Mouse (Mus musculus): ENCODE measurements around the gene Serpina3f. TPM values are rescaled to one million over a fixed set of nuclear protein-coding genes. Genes with fewer than 3 reads are reported as not detected.
A peak's percentile ranks its signal among the peaks of the same experiment; 100 is the strongest.
"Not testable (repeated sequence)": the region's sequence is repeated elsewhere in the genome, so short reads cannot be mapped to it uniquely, and the experiment has no call there.

Serpina3f gene
- not detected for total RNA-seq (2021)

GRCm38 (mm10) chr12:104214445-104214753, at the start of gene Serpina3f:
Gene Serpina3f (plus strand): TSS chr12:104214544.
- intact Hi-C loops (cut with DNase I), result no loop called here
- DNase-seq (ENCODE audit: low spot score in 2 of 2), result no peak

DNA sequence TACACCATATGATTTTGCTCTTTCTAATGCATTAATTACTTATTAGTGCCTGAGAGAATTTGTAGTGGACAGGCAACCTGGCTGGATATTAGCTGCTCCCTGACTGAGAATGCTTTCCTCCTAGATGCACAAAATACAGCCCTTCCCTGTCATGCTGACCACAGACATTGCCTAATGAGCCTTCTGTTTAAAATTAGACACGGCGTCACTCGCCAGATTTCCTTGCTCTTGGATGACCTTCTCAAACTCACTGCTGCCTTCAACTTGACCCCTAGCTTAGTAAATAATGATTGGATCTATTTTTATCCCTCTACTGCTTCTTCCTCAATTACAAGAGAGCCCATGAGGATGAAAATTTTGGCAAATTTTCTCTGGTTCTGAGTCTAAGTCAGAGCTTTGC, 39.6 kb upstream of the Serpina3f start:
- intact Hi-C loops (cut with DNase I), result no loop called here
- no peak for DNase-seq (ENCODE audit: low spot score in 2 of 2)

DNA sequence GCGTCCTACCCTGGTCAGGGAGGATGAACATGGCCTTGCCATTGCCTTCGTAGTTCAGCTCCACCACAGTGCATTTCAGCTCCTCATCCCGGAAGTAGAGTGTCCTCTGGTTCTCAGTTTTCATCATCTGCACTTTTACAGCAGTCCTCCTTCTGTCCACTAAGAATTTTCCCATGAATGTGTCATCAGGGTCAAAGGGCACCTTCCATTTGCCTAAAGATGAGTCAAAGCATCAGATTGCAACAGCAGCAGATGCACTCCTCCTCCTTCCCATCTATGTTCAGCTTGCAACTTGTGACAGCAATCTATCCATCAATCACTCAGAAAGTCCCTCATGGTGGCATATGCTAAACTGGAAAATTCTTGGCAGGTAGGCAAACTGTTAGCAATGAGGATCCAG, 38.7 kb upstream of the Serpina3f start:
- DNase-seq (ENCODE audit: low spot score in 2 of 2), result no peak
- intact Hi-C loops (cut with DNase I), result no loop called here

DNA sequence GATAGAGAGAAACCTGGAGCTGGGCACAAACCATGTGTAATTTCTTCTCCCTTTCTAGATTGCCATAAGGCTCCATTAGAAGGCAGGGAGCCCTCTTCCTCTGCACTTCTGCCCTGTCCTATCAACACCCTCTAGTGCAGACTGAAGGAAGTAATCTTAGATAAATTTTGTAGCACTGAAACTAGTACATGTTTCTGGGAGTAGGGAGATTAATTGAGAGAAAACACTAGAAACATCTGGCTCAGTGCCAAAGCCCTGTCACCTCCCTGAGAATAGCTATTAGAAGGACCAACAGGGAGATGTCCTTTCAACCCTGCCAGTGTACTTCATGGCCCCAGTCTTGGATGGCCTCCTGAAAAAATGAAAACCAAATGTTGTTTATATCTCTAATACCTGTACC, 35.8 kb upstream of the Serpina3f start:
- DNase-seq (ENCODE audit: low spot score in 2 of 2), result no peak
- intact Hi-C loops (cut with DNase I), result no loop called here

DNA sequence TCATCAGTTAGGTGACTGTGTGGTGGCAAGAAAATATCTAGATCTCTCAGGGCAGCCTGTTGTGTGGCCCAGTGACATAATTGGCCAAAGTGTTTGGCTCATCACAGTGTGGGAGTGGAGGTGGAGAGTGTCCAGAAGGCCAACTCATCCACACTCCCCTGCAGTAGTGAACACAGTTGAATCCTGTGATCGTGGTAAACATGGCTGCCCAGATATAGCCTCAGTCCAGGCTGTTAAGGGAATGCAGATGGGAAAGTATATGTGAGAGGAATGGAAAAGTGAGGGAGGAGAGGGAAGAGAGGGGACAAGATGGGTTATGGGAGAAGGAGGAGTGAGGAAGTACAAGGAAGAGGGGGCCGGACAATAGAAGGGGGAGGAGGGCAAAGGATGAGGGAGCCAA, 35.4 kb upstream of the Serpina3f start:
- DNase-seq (ENCODE audit: low spot score in 2 of 2), result no peak
- intact Hi-C loops (cut with DNase I), result no loop called here

- intact Hi-C loops (cut with DNase I), result no loop called here
- DNase-seq (ENCODE audit: low spot score in 2 of 2), result no peak
Observed at GRCm38 (mm10) chr12:104185046-104185445, 29.3 kb upstream of the Serpina3f start.

DNA sequence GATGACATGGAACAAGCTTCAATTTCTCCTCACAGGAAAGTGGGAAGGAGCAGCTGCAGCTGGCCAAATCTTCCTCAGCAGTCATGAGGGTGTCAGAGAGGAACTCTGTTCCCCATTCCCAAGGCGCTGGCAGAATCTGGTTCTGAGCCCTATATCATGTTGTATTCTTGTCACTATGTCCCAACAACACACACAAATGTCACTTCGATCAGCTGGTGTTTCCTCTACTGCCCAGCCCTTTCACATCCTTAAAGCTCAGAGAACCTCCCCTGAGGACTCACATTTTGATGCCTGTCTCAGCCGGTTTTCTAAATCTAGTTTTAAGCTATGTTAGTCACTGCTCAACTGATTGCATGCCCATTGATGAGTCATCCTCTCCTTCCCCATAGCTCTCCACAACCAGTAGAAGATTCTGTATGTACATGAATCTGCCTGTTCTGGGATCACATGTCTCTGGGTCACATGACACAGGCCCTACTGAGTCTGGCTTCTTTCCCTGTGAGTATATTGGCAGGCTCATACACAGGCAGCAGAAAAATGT, 28.2 kb upstream of the Serpina3f start:
- intact Hi-C loops (cut with DNase I), result no loop called here
- peak; percentile 11 to 15 for DNase-seq (ENCODE audit: low spot score in 2 of 2)

DNA sequence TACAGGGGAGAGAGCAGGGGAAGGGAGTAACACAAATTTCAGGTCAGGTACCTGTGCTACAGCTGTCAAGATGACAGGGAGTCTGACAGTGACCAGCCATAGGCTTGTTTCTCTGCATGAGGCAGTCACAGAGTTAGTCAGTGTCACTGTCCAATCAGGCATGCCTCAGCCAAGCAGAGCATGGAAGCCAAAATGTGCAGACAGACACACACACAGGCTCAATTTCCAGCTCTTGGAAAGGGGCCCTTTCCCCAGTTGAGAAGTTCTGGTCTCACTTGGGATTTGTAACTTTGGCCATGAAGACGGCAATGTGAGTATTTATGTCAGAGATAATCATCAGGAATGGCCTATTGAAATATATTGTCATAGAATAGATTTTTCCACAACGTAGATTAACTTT, 25.1 kb upstream of the Serpina3f start:
- intact Hi-C loops (cut with DNase I), result no loop called here
- no peak for DNase-seq (ENCODE audit: low spot score in 2 of 2)

- intact Hi-C loops (cut with DNase I), result no loop called here
- DNase-seq (ENCODE audit: low spot score in 2 of 2), result no peak
Observed at GRCm38 (mm10) chr12:104190852-104191251, 23.5 kb upstream of the Serpina3f start.

DNA sequence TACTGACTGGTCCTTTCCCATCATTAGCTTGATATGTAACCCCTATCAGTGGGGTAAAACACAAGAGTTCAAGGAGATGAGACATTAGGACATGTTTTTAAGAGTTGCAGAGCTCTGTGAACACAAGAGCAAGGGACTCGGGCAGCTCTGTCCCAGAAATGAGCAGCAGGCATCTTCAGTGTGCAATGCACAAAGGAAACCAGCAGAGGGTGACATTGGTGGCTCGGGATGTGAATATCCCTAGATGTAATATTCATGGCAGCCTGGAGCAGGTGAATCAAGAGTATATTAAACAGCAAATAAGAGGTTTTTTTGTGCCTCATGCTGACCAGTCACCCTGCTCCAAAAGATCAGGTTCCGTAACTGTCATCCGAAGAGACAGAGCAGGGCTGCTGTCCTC, 5.2 kb upstream of the Serpina3f start:
- intact Hi-C loops (cut with DNase I), result no loop called here

DNA sequence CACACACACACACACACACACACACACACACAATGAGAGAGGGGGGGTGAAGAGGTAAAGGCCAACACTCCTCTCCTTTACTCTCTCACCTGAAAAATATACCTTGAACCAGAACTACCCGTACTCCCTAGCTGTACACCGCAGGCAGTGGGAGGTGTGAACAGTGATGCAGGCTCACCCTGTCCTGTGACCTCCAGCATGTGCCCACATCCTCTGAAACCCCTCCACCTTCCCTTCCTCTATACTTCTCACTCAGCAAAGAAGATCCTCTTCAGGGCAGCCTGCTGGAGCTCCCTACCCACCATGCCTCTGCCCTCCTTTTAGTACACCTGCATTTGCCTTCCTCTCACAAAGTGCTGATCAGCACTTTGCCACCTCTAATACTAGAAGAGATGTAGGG, 4.5 kb upstream of the Serpina3f start:
- DNase-seq (ENCODE audit: low spot score in 2 of 2), result no peak
- intact Hi-C loops (cut with DNase I), result no loop called here

More for the DNA sequence above, 5.2 kb upstream of the Serpina3f start:
- DNase-seq (ENCODE audit: low spot score in 2 of 2), result no peak

DNA sequence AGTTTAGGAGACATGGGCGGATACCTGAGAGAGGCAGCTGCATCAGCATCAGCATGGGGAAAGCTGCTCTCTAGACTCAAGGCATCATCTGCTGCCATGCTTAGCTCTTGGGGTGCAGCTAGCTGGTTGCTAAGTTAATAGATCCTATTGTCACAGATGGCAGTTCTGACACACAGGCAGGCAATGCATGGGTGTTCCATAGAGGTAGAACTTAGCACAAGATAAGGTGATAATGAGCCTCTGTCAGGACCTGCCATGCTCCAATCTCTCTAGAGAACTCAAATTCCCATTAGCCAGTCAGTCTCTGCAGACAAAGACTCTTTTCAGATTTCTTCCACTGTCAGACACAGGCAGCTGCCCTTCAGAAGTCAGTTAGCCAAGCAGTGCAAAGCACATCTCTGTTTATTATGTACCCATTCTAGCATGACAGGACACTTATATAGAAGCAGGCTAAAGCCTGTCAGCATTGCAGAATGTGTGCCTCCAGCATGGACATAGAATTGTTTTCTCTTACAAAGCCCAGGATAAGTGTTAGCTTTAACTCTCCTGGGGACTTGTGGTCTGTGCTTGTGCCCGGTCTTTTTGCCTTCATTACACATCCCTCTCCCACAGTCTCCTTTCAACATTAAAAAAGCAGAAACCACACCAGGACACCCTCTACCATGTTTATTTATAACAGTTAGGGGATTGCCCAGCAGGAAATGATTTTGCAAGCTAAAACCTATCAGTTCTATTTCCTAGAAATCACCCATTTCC, 477 bp upstream of the Serpina3f start:
- intact Hi-C loops (cut with DNase I), result no loop called here
- DNase-seq (ENCODE audit: low spot score in 2 of 2), result no peak

GRCm38 (mm10) chr12:104215249-104215648, 905 bp downstream of the Serpina3f start:
- intact Hi-C loops (cut with DNase I), result no loop called here
- no peak for DNase-seq (ENCODE audit: low spot score in 2 of 2)

DNA sequence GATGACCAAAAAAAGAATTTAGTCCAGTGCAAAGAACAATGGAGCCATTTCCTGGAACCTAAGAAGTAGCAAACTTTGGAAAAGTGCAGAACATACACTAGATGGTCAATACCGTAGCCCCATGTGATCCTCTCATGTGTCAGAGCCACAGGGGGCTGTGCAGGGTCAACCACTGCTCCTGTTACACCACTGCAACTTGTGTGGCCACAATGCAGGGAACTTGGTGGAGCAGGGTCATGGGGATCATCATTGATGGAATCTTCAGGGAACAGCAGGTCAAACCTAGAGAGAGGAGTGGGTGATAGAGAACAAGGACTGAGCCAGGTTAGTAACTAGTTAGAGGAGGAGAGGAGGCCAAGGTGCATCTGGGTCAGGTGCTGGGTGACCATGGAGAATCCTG, 7.3 kb downstream of the Serpina3f start:
- DNase-seq (ENCODE audit: low spot score in 2 of 2), result no peak
- intact Hi-C loops (cut with DNase I), result loop anchor here (1.0 kb wide), 1 partner anchor 20 kb away; no protein-coding TSS in a partner anchor

- no peak for DNase-seq (ENCODE audit: low spot score in 2 of 2)
- intact Hi-C loops (cut with DNase I), result loop anchor here (1.0 kb wide), 1 partner anchor 33 kb away; no protein-coding TSS in a partner anchor
Observed at GRCm38 (mm10) chr12:104223690-104224089, 9.3 kb downstream of the Serpina3f start.

- no peak for DNase-seq (ENCODE audit: low spot score in 2 of 2)
- intact Hi-C loops (cut with DNase I), result no loop called here
Observed at GRCm38 (mm10) chr12:104224598-104225300, 10.4 kb downstream of the Serpina3f start.

- intact Hi-C loops (cut with DNase I), result no loop called here
- DNase-seq (ENCODE audit: low spot score in 2 of 2), result no peak
Observed at GRCm38 (mm10) chr12:104230762-104231161, 16.4 kb downstream of the Serpina3f start.

GRCm38 (mm10) chr12:104235915-104236314, 21.6 kb downstream of the Serpina3f start, which contains the start of gene Serpina3g:
Gene Serpina3g (plus strand): TSS chr12:104236245.
- intact Hi-C loops (cut with DNase I), result no loop called here
- DNase-seq (ENCODE audit: low spot score in 2 of 2), result no peak

DNA sequence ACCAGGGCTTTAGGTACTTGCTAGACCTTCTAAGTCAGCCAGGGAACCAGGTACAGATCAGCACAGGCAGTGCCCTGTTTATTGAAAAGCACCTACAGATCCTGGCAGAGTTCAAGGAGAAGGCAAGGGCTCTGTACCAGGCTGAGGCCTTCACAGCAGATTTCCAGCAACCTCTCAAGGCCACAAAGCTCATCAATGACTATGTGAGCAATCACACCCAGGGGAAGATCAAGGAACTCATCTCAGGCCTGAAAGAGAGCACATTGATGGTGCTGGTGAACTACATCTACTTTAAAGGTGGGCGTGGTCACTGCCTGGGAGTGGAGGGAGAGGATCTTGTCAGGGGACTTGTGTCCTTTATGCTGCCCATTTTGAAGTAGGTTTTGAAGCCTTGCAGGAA, 23.7 kb downstream of the Serpina3f start:
- DNase-seq (ENCODE audit: low spot score in 2 of 2), result not testable (repeated sequence)

GRCm38 (mm10) chr12:104243307-104243706, 29.0 kb downstream of the Serpina3f start:
- intact Hi-C loops (cut with DNase I), result no loop called here
- no peak for DNase-seq (ENCODE audit: low spot score in 2 of 2)

More for the DNA sequence above, 23.7 kb downstream of the Serpina3f start:
- intact Hi-C loops (cut with DNase I), result not testable (repeated sequence)

- intact Hi-C loops (cut with DNase I), result loop anchor here (5.0 kb wide), 1 partner anchor 172 kb away; no protein-coding TSS in a partner anchor
Observed at GRCm38 (mm10) chr12:104245092-104245491, 30.7 kb downstream of the Serpina3f start.

More at GRCm38 (mm10) chr12:104245092-104245491, 30.7 kb downstream of the Serpina3f start:
- peak in 1 of 2 experiments; percentile 8 for DNase-seq (ENCODE audit: low spot score in 2 of 2)

Measured in left cerebral cortex, postnatal 36 days (tissue).